Mouse (Mus musculus): ENCODE results near the gene Kifap3. TPM values are rescaled to one million over a fixed set of nuclear protein-coding genes. Genes with fewer than 3 reads are reported as not detected.
A peak's percentile ranks its signal among the peaks of the same experiment; 100 is the strongest.

Gene Kifap3
- polyA plus RNA-seq, 1 experiment from 2014 or later, result 155 TPM

- no peak overlapping the region for H3K9ac ChIP-seq (ENCODE audit: low read depth, low read length)
- no peaks in the 10 kb centered on the region for H3K36me3 ChIP-seq (ENCODE audit: control insufficient read depth, insufficient read depth, low read length)
- no peak overlapping the region for H3K27ac ChIP-seq (ENCODE audit: low read length)
- no peak overlapping the region for H3K4me2 ChIP-seq (ENCODE audit: low read length)
- H3K4me3 ChIP-seq (ENCODE audit: low read depth, low read length), result no peak overlapping the region
- 85% methylated on average over 4 of the region's 4 CpGs for WGBS
- no peaks in the 10 kb centered on the region for H3K4me1 ChIP-seq (ENCODE audit: control insufficient read depth, insufficient read depth, low read length)
- ATAC-seq, result no peak
- H3K27me3 ChIP-seq (ENCODE audit: control insufficient read depth, insufficient read depth, low read depth, low read length), result no peaks in the 10 kb centered on the region
- no peaks in the 10 kb centered on the region for H3K9me3 ChIP-seq (replicated peaks; ENCODE audit: control insufficient read depth, low read length, poor library complexity, severe bottlenecking)
These were observed 127.8 kb downstream of the Kifap3 start for GRCm38 (mm10) chr1:163907007-163907811.

DNA sequence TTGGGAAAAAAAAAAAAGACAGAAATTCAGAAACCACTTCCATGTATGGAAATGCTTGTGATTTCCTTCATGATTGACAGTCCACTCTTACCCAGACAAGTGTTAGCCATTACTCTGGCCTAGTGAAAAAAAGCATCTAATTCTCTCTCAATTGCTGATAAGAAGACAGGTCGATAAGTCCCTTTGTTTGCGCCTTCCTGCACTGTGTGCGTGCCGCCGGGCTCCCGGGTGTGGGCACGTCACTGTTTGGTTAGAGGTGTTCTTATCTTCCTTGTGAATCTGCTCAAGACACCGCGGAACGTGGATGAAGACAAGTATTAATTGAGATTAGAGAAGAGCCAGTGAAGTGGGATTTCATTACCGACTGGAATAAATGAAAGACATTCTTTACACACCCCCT lies 129.0 kb downstream of the Kifap3 start:
- 46% methylated on average over 11 of the region's 11 CpGs for WGBS
- Histone ChIP-seq H3K4me3 (ENCODE audit: low read depth, low read length) (no peak overlapping the region), H3K27me3 (ENCODE audit: control insufficient read depth, insufficient read depth, low read depth, low read length) (no peaks in the 10 kb centered on the region), H3K9me3 (replicated peaks; ENCODE audit: control insufficient read depth, low read length, poor library complexity, severe bottlenecking) (no peaks in the 10 kb centered on the region), H3K4me2 (ENCODE audit: low read length) (no peak overlapping the region), H3K9ac (ENCODE audit: low read depth, low read length) (no peak overlapping the region), H3K4me1 (ENCODE audit: control insufficient read depth, insufficient read depth, low read length) (no peaks in the 10 kb centered on the region), H3K27ac (ENCODE audit: low read length) (no peak overlapping the region), H3K36me3 (ENCODE audit: control insufficient read depth, insufficient read depth, low read length) (no peaks in the 10 kb centered on the region)
- peak; percentile 22; the same call in 1 of the 2 replicates for ATAC-seq

GRCm38 (mm10) chr1:163910343-163910742 lies 131.0 kb downstream of the Kifap3 start:
- H3K27me3 ChIP-seq (ENCODE audit: control insufficient read depth, insufficient read depth, low read depth, low read length), result no peaks in the 10 kb centered on the region
- no peak overlapping the region for H3K4me3 ChIP-seq (ENCODE audit: low read depth, low read length)
- H3K27ac ChIP-seq (ENCODE audit: low read length), result no peak overlapping the region
- H3K9me3 ChIP-seq (replicated peaks; ENCODE audit: control insufficient read depth, low read length, poor library complexity, severe bottlenecking), result no peaks in the 10 kb centered on the region
- no peaks in the 10 kb centered on the region for H3K36me3 ChIP-seq (ENCODE audit: control insufficient read depth, insufficient read depth, low read length)
- peak; percentile 66; the same call in 1 of the 2 replicates for ATAC-seq
- H3K9ac ChIP-seq (ENCODE audit: low read depth, low read length), result no peak overlapping the region
- no peak overlapping the region for H3K4me2 ChIP-seq (ENCODE audit: low read length)
- no peaks in the 10 kb centered on the region for H3K4me1 ChIP-seq (ENCODE audit: control insufficient read depth, insufficient read depth, low read length)
- 13% methylated on average over 2 of the region's 2 CpGs for WGBS

DNA sequence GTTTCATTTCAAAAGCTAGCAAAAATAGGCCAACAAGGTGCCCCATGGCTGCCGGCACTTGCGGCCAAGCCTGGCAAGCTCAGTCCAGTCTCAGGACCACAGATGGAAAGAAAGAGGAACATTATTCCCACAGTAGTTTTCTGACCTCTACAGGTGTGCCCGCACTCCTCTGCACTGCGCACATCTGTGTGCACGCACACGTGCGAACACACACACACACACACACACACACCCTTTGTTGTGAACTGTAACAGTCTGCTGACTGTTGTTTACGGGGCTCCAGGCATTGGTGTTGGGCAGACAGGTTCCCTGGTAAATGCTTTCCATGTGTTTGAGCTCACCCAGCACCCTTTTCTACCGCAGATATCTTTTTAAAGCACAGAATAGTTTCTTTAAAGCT lies 131.4 kb downstream of the Kifap3 start:
- no peak overlapping the region for H3K4me2 ChIP-seq (ENCODE audit: low read length)
- no peak overlapping the region for H3K9ac ChIP-seq (ENCODE audit: low read depth, low read length)
- H3K27ac ChIP-seq (ENCODE audit: low read length), result no peak overlapping the region
- WGBS, result 93% methylated on average over 9 of the region's 9 CpGs
- H3K27me3 ChIP-seq (ENCODE audit: control insufficient read depth, insufficient read depth, low read depth, low read length), result no peaks in the 10 kb centered on the region
- H3K4me3 ChIP-seq (ENCODE audit: low read depth, low read length), result no peak overlapping the region
- H3K9me3 ChIP-seq (replicated peaks; ENCODE audit: control insufficient read depth, low read length, poor library complexity, severe bottlenecking), result no peaks in the 10 kb centered on the region
- no peaks in the 10 kb centered on the region for H3K4me1 ChIP-seq (ENCODE audit: control insufficient read depth, insufficient read depth, low read length)
- no peak; the same call in 1 of the 2 replicates for ATAC-seq
- H3K36me3 ChIP-seq (ENCODE audit: control insufficient read depth, insufficient read depth, low read length), result peaks cover 3% of the 10 kb centered on the region

- Histone ChIP-seq H3K36me3 (ENCODE audit: control insufficient read depth, insufficient read depth, low read length) (peaks cover 12% of the 10 kb centered on the region), H3K4me1 (ENCODE audit: control insufficient read depth, insufficient read depth, low read length) (no peaks in the 10 kb centered on the region), H3K9me3 (replicated peaks; ENCODE audit: control insufficient read depth, low read length, poor library complexity, severe bottlenecking) (no peaks in the 10 kb centered on the region), H3K27ac (ENCODE audit: low read length) (no peak overlapping the region), H3K27me3 (ENCODE audit: control insufficient read depth, insufficient read depth, low read depth, low read length) (no peaks in the 10 kb centered on the region), H3K9ac (ENCODE audit: low read depth, low read length) (no peak overlapping the region), H3K4me2 (ENCODE audit: low read length) (no peak overlapping the region), H3K4me3 (ENCODE audit: low read depth, low read length) (no peak overlapping the region)
- ATAC-seq, result no peak
- 93% methylated on average over 11 of the region's 11 CpGs for WGBS
These were observed 132.6 kb downstream of the Kifap3 start for GRCm38 (mm10) chr1:163911981-163912380.

DNA sequence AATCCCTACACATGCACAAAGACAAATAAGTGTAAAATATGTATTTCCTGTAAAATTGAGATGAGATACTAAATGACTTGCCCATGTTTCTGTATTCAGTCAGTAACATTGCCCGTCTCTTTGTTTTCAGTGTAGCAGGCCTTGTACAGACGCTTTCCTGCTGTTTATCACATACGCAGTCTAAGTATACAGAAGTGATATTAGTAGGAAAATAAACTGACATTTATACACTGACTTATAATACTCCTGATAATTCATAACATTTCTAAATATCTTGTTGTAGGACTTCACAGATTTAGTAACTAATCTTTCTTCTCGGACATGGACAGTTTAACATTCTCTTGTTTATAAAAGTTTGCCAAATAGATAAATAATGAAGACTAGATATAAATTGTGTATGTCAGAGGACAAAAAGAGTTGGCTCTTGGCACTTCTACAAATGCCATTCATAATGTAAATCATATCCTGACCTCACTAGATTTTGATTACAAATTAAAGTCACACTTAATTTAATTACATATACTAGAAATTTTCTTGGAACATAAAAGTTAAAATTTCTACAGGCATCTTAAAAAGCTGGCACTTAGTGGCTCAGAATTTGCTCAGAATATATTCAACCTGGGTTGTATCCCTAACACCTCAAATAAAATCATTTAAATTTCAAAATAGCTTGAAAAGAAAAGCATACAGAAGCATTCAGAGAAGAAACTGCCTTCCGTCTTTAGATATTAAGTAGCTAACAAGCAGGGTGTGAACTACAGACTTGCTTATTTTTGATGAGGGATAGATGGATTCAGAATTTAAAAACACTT lies 138.2 kb downstream of the Kifap3 start:
- ATAC-seq, result no peak
- no peak overlapping the region for H3K9ac ChIP-seq (ENCODE audit: low read depth, low read length)
- no peaks in the 10 kb centered on the region for H3K9me3 ChIP-seq (replicated peaks; ENCODE audit: control insufficient read depth, low read length, poor library complexity, severe bottlenecking)
- no peaks in the 10 kb centered on the region for H3K27me3 ChIP-seq (ENCODE audit: control insufficient read depth, insufficient read depth, low read depth, low read length)
- H3K4me3 ChIP-seq (ENCODE audit: low read depth, low read length), result no peak overlapping the region
- H3K36me3 ChIP-seq (ENCODE audit: control insufficient read depth, insufficient read depth, low read length), result peaks cover 18% of the 10 kb centered on the region
- WGBS, result 95% methylated on average over 5 of the region's 5 CpGs
- no peak overlapping the region for H3K4me2 ChIP-seq (ENCODE audit: low read length)
- H3K4me1 ChIP-seq (ENCODE audit: control insufficient read depth, insufficient read depth, low read length), result no peaks in the 10 kb centered on the region
- H3K27ac ChIP-seq (ENCODE audit: low read length), result no peak overlapping the region

- no peak overlapping the region for H3K4me2 ChIP-seq (ENCODE audit: low read length)
- H3K9ac ChIP-seq (ENCODE audit: low read depth, low read length), result no peak overlapping the region
- no peak overlapping the region for H3K27ac ChIP-seq (ENCODE audit: low read length)
- no peaks in the 10 kb centered on the region for H3K27me3 ChIP-seq (ENCODE audit: control insufficient read depth, insufficient read depth, low read depth, low read length)
- no peaks in the 10 kb centered on the region for H3K36me3 ChIP-seq (ENCODE audit: control insufficient read depth, insufficient read depth, low read length)
- no peaks in the 10 kb centered on the region for H3K9me3 ChIP-seq (replicated peaks; ENCODE audit: control insufficient read depth, low read length, poor library complexity, severe bottlenecking)
- WGBS, result 92% methylated on average over 8 of the region's 8 CpGs
- no peak for ATAC-seq
- no peak overlapping the region for H3K4me3 ChIP-seq (ENCODE audit: low read depth, low read length)
- peaks cover 5% of the 10 kb centered on the region for H3K4me1 ChIP-seq (ENCODE audit: control insufficient read depth, insufficient read depth, low read length)
These were observed 144.7 kb downstream of the Kifap3 start for GRCm38 (mm10) chr1:163924093-163924492.

- Histone ChIP-seq H3K4me1 (ENCODE audit: control insufficient read depth, insufficient read depth, low read length) (peaks cover 17% of the 10 kb centered on the region), H3K4me2 (ENCODE audit: low read length) (peak within 1 kb of the TSS; percentile 90), H3K4me3 (ENCODE audit: low read depth, low read length) (peak within 1 kb of the TSS; percentile 95), H3K36me3 (ENCODE audit: control insufficient read depth, insufficient read depth, low read length) (no peaks in the 10 kb centered on the region), H3K9ac (ENCODE audit: low read depth, low read length) (peak within 1 kb of the TSS; percentile 95), H3K27ac (ENCODE audit: low read length) (peak within 1 kb of the TSS; percentile 89), H3K27me3 (ENCODE audit: control insufficient read depth, insufficient read depth, low read depth, low read length) (no peaks in the 10 kb centered on the region), H3K9me3 (replicated peaks; ENCODE audit: control insufficient read depth, low read length, poor library complexity, severe bottlenecking) (no peaks in the 10 kb centered on the region)
- 70% methylated on average over 7 of the region's 7 CpGs for WGBS
- ATAC-seq, result no peak
These were observed 149.5 kb downstream of the Kifap3 start, which contains the start of gene Scyl3 for GRCm38 (mm10) chr1:163928846-163929245. Scyl3 (plus strand) TSS chr1:163929100.

Data from midbrain, embryonic 16.5 days (tissue).